Mouse (Mus musculus) forebrain, postnatal 0 days (tissue): Measurements from ENCODE around the gene Tomm70a. TPM values are rescaled to one million over a fixed set of nuclear protein-coding genes. Genes with fewer than 3 reads are reported as not detected.

Experiments used
- ATAC-seq: fragments of 200-750 bp; cut with Nextera tagmentation; 2 replicates; pipeline ENCODE4 v1.8.0; 2017; ENCODE audit warnings: mild to moderate bottlenecking, moderate library complexity
- DNase-seq: peaks from one replicate; pipeline ENCODE4 v3.0.0-alpha.2; 2015
- H3K27ac ChIP-seq: fragments of 300-500 bp; sonication (generic); 2 replicates; pipeline ENCODE4 v1.5.1; 2014; ENCODE audit warnings: low read depth, mild to moderate bottlenecking, antibody characterized with exemption, low read length, moderate library complexity, mixed read lengths
- H3K27me3 ChIP-seq: fragments of 300-500 bp; sonication (generic); 2 replicates; pipeline ENCODE4 v1.6.1; 2014; ENCODE audit warnings: mild to moderate bottlenecking, low read length, mixed read lengths; ENCODE audit not compliant: insufficient read depth
- H3K36me3 ChIP-seq: fragments of 300-500 bp; sonication (generic); 2 replicates; pipeline ENCODE4 v1.6.1; 2014; ENCODE audit warnings: mild to moderate bottlenecking, moderate library complexity; ENCODE audit not compliant: insufficient read depth
- H3K4me1 ChIP-seq: fragments of 300-500 bp; sonication (generic); 2 replicates; pipeline ENCODE4 v1.6.1; 2014; ENCODE audit warnings: antibody characterized with exemption; ENCODE audit not compliant: insufficient read depth
- H3K4me2 ChIP-seq: fragments of 300-500 bp; sonication (generic); 2 replicates; pipeline ENCODE4 v1.6.1; 2014; ENCODE audit warnings: low read depth, mild to moderate bottlenecking, moderate library complexity
- H3K4me3 ChIP-seq: fragments of 300-500 bp; sonication (generic); 2 replicates; pipeline ENCODE4 v1.5.1; 2014; ENCODE audit warnings: low read depth, low read length, mixed read lengths
- H3K9ac ChIP-seq: fragments of 300-500 bp; sonication (generic); 2 replicates; pipeline ENCODE4 v1.6.1; 2014; ENCODE audit warnings: mild to moderate bottlenecking
- H3K9me3 ChIP-seq: fragments of 300-500 bp; sonication (generic); 2 replicates; pipeline ENCODE4 v1.6.1; 2016; ENCODE audit warnings: low read length
- CTCF ChIP-seq: sonication (generic); IDR thresholded peaks from 2 replicates; pipeline ENCODE4 v1.5.1; 2016; ENCODE audit warnings: antibody characterized with exemption, control low read depth, low read depth
- WGBS: fragments of 180-500 bp; shearing (Covaris S2); extraction: QIAGEN DNeasy Blood & Tissue Kit; methylation state at CpG from one replicate; pipeline ENCODE4 v1.1.7; 2014; 5-methylcytosine and 5-hydroxymethylcytosine counted together
- polyA plus RNA-seq: library from polyadenylated mRNA; unstranded; fragments of >200 nt; fragmentation: Nextera tagmentation; extraction: Ambion mirVana; gene quantifications from 2 replicates; pipeline ENCODE4 v1.2.1, GENCODE M21; 2015
- total RNA-seq: library from RNA; depleted of rRNA; stranded (reverse); fragments of >200 nt; gene quantifications from 2 replicates; pipeline ENCODE4 v1.2.3, GENCODE M21; 2014; rRNA removed

Tomm70a gene
- total RNA-seq = 129 and 138 TPM in 2 replicates
- 59.3 and 65.7 TPM in 2 replicates for polyA plus RNA-seq

DNA sequence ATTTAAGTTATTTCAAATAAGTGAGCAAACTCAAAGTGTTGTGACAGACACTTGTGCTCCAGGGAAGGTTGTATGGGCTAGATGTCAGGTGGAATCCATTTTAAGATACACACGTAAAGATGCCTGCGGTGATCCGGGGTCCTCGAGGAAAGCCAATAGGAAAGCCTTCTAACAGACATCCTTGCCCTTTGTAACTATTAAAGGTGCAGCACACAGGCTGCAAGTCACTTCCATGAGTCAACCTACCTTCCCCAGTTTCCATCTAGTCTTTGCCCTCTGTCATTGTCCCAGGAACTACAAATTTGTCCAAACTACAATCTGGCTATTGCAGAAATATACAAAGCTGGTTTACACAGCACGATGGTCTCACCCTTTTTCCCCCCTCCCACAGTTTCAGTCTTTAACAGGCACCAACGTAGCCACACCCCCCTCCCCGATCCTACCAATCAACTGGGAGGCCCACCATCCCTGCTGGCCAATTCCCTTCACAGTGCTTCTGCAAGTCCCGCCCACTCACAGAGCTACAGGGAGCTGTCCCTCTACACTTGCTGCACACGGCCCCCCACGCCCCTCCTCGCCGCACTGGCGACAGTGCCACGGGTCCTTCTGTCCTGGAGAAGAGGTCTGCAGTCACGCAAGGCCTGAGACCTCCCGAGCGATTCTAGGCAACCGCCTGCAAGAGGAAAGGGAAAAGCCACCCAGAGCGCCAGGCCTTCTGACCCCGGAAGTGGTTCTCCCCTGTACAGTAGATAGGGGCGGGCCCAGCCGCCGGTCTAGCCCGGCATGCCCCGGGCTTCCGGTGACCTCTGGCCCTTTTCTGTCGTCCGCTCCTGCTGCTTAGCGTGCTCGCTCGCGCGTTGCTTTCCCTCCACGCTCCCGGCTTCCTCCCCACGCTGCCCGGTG lies at the start of gene Tomm70a:
Tomm70a (plus strand) TSS at position 791 of the 903 bp plus-strand sequence.
- H3K27ac ChIP-seq = peak within 1 kb of the TSS; percentile 99
- H3K9me3 ChIP-seq = no peaks in the 10 kb centered on the region
- H3K4me2 ChIP-seq = peak within 1 kb of the TSS; percentile 76
- no peaks in the 10 kb centered on the region for H3K36me3 ChIP-seq
- H3K27me3 ChIP-seq = 0 out of 2 replicates have a peak, but pooled peaks cover 3% of the 10 kb centered on the region
- DNase-seq (peak; percentile 98), ATAC-seq (peak; percentile 99)
- H3K9ac ChIP-seq = peak within 1 kb of the TSS; percentile 97
- H3K4me3 ChIP-seq = peak within 1 kb of the TSS; percentile 99
- H3K4me1 ChIP-seq = peaks cover 15% of the 10 kb centered on the region
- 3% methylated on average over 34 of the region's 37 CpGs for WGBS
- no peak for TF ChIP-seq CTCF

DNA sequence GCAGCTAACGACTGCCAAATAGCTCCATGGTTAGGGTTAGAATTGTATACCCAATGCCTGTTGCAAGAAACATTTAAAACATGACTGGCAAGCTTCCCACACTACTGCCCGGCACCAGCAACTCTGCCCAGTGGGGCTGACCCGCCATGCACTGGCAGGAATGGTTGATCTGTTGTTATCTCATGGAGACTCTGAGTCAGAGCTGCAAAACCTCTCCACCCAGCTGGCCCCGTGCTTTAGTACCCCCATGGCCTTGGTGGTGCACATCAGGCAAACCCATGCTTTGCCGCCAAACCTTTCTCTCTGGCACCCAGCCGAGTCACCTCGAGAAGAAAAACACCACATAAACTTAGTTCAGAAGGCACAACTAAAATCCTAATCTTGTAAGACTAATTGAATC lies 45.5 kb upstream of the Tomm70a start:
- Histone ChIP-seq H3K4me2 (no peak overlapping the region), H3K27me3 (no peaks in the 10 kb centered on the region), H3K4me1 (no peaks in the 10 kb centered on the region), H3K9me3 (no peaks in the 10 kb centered on the region), H3K9ac (no peak overlapping the region), H3K27ac (no peak overlapping the region), H3K36me3 (no peaks in the 10 kb centered on the region), H3K4me3 (no peak overlapping the region)
- ATAC-seq = no peak
- WGBS = 68% methylated on average over 7 of the region's 7 CpGs
- no peak for TF ChIP-seq CTCF
- no peak for DNase-seq

- Histone ChIP-seq H3K4me1 (no peaks in the 10 kb centered on the region), H3K36me3 (no peaks in the 10 kb centered on the region), H3K9ac (no peak overlapping the region), H3K4me3 (no peak overlapping the region), H3K4me2 (no peak overlapping the region), H3K9me3 (no peaks in the 10 kb centered on the region), H3K27ac (no peak overlapping the region), H3K27me3 (no peaks in the 10 kb centered on the region)
- WGBS = 85% methylated on average over 4 of the region's 4 CpGs
- ATAC-seq = no peak
- TF ChIP-seq CTCF = no peak
- no peak for DNase-seq
These were observed 41.9 kb upstream of the Tomm70a start for GRCm38 (mm10) chr16:57079577-57079976.

DNA sequence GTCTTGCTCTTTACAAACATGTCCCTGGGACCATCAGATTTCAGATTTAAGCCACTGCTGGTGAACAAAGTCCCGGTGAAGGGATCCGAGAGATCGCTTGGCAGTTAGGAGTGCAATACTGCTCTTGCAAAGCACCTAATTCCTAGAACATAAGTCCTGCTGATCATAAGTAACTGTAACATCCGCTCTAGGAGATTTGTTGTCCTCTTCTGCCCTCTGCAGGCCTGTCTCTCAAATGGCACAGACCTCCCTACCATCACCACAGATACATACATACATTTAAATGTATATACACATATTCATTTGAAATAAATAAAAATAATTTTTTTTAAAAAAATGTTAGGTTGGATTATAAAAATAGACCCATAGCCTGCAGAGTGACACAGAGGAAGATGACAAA lies 29.0 kb upstream of the Tomm70a start:
- no peaks in the 10 kb centered on the region for H3K36me3 ChIP-seq
- 45% methylated on average over 4 of the region's 4 CpGs for WGBS

GRCm38 (mm10) chr16:57092911-57093605 lies 28.4 kb upstream of the Tomm70a start:
- DNase-seq = no peak
- TF ChIP-seq CTCF = no peak
- WGBS = 72% methylated on average over 6 of the region's 6 CpGs
- no peak overlapping the region for H3K4me3 ChIP-seq
- no peak for ATAC-seq
- no peak overlapping the region for H3K4me2 ChIP-seq
- no peak overlapping the region for H3K9ac ChIP-seq
- no peaks in the 10 kb centered on the region for H3K4me1 ChIP-seq
- H3K27me3 ChIP-seq = no peaks in the 10 kb centered on the region
- H3K27ac ChIP-seq = no peak overlapping the region
- no peaks in the 10 kb centered on the region for H3K36me3 ChIP-seq
- H3K9me3 ChIP-seq = no peaks in the 10 kb centered on the region

More for the DNA sequence above, 29.0 kb upstream of the Tomm70a start:
- Histone ChIP-seq H3K27me3 (no peaks in the 10 kb centered on the region), H3K9me3 (no peaks in the 10 kb centered on the region), H3K4me2 (no peak overlapping the region), H3K27ac (no peak overlapping the region), H3K4me3 (no peak overlapping the region), H3K4me1 (no peaks in the 10 kb centered on the region), H3K9ac (no peak overlapping the region)
- DNase-seq (peak; percentile 77), ATAC-seq (peak; percentile 86)
- peak; percentile 76 for TF ChIP-seq CTCF

- H3K9me3 ChIP-seq = no peaks in the 10 kb centered on the region
- H3K27me3 ChIP-seq = no peaks in the 10 kb centered on the region
- ATAC-seq (no peak), DNase-seq (no peak)
- H3K36me3 ChIP-seq = no peaks in the 10 kb centered on the region
- 72% methylated on average over 7 of the region's 7 CpGs for WGBS
- H3K4me1 ChIP-seq = no peaks in the 10 kb centered on the region
- H3K9ac ChIP-seq = no peak overlapping the region
- no peak overlapping the region for H3K4me2 ChIP-seq
- no peak for TF ChIP-seq CTCF
- no peak overlapping the region for H3K4me3 ChIP-seq
- H3K27ac ChIP-seq = no peak overlapping the region
These were observed 22.9 kb upstream of the Tomm70a start for GRCm38 (mm10) chr16:57098468-57099144.
